Mouse (Mus musculus) mature B cell (primary cell): ENCODE measurements around the gene Dnah7a.
"Not testable (repeated sequence)": the region's sequence is repeated elsewhere in the genome, so short reads cannot be mapped to it uniquely, and the experiment has no call there.

Source experiments
- in situ Hi-C: fragments of 300-500 bp; cut with MboI; formaldehyde crosslinking; loops from 2 replicates; pipeline ENCODE4 v1.14.3; 2019

Dnah7a gene

DNA sequence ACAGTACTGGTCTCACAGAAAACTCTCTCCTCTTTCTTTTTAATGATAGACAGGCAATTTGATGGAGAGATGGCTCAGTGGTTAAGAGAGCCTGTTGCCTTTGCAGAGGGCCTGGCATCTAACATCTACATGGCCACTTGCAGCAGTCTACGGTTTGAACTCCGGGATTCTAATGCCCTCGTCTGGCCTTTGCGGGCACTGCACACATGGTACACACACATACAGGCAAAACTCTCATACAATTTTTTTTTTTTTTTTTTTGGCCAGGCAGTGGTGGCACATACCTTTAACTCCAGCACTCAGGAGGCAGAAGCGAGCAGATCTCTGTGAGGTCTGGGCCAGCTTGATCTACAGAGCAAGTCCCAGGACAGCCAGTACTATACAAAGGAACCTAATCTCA is 2.4 kb downstream of the Dnah7a start:
- in situ Hi-C loops = no loop called here

DNA sequence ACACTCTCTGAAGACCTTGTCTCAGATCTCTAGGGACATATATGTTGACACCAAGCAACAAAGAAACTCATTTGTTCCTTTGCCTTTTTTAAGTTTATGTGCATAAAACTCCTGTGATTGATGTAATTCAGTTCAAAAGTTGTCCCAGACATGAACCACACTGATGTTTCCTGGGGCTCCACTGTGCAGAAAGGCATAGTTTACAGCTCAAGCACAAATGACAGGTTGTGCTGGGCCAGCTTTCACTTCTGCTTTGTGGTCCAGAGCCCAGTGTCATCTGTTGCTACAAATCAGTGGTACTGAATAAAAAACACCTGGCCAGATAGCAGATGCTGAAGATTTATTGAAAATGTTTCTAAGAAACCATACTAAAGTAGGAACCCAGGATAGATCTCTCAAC is 42.3 kb downstream of the Dnah7a start:
- in situ Hi-C loops = not testable (repeated sequence)

DNA sequence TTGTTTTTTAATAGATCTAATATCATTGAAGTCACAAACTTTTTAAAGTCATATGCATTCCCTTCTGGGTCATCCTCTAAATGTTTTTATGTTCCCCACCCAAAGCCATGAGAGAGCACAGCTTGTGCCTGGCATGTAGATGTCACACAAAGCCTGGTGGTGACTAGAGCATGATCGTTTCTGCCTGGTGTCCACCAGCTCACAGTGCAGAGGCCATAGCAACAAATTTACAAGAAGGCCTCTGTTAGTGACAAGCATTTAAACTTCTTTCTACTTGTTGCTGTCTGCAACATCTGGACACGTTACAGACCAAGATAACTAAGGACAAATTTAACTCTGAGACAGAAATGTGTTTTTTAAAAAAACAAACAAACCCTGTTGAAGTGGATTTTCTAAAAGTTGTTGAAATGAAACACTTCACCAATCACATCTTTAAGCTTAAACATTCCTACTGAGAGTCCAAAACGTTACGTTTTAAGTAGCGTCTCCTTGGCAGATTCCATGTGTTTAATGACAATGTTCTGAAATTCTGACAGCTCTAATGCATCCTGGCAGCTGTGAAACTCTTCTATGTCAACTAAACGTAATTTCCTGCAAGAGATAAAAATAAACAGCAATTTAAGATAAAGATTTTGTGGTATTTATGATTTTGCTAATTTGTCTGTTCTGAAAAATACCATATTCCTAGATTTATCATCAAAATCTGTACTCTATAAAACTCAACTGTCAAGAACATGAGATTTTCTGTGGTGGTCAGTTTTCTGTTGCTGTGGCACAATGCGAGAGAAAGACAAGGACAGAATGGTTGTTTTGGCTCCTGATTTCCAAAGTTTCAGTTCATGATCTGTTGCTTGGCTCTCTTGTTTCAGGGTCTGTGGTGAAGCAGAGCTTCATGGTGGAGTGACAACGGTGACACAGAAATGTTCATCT is 66.5 kb downstream of the Dnah7a start:
- in situ Hi-C loops = no loop called here

DNA sequence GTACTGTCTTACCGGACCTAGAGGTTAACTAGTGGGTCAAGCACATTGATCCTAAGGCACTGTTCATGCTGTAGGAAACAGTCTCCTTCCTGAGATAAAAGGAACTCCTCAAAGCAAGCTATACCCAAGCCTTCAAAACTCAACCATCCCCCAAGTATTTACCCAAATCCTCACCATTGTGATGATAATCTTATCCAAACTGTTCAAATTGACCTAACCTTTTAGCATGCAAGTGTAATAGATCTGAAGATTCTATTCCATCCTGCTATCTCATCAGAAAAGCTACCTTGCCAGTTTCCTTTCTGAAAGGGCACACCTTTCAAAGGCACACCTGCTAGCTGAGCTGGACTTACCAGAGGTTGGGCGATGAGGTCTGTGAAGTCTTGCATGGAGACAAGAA is 70.9 kb downstream of the Dnah7a start:
- in situ Hi-C loops = not testable (repeated sequence)

DNA sequence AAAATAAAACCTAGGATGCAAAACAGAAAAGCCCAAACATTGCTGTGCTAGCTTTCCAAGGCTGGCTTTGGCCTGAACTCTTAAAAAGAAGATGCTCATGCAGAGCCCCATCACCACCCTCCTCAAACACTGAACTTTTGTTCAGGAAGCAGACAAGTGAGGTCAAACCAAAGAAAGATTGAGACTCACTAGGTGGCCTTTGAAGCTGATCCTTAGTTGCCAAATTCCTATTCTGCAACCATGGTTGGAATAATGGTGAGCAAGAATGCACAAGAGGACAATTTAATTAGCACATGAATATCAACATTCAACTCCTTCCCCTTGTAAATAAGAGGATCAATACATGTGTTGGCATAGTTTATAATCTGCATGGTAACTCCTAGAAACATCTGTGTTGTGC is 74.5 kb downstream of the Dnah7a start:
- in situ Hi-C loops = not testable (repeated sequence)

DNA sequence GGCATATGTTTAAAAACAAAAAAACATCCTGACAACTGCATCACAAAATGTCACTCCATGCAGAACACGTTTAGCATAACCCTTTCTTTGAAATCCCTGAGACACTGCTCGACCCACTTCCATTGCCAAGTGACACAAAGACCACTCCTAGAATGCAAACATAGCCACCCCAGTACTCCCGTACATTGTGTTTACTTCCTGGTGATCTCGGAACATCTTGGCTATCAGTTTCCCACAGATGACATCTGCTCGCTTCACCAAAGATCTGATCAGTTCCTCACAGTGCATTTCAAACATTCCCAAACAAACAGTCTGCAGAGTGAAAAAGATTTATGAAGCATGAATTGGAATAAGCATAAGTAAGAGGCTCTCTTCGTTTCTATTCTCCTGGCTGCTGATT is 76.6 kb downstream of the Dnah7a start:
- in situ Hi-C loops = no loop called here

DNA sequence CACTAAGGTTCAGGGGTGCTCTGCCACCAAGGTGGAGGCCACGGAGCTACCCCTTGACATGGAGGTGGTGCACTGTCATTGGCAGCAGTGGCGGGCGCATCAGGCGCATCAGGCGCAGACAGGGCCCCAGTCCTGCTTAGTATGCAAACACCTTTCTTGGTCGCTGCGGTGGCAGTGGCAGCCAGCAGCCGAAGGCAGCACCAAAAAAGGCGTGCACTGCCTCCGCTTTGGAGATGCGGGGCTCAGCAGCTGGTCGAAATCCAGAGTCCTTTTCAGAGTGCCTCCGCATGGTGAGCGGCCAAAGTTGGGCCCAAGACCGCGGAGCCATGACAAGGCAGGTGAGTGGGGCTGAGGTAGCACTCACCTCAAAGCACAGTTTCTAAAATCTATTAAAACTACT is 93.1 kb downstream of the Dnah7a start:
- in situ Hi-C loops = no loop called here

DNA sequence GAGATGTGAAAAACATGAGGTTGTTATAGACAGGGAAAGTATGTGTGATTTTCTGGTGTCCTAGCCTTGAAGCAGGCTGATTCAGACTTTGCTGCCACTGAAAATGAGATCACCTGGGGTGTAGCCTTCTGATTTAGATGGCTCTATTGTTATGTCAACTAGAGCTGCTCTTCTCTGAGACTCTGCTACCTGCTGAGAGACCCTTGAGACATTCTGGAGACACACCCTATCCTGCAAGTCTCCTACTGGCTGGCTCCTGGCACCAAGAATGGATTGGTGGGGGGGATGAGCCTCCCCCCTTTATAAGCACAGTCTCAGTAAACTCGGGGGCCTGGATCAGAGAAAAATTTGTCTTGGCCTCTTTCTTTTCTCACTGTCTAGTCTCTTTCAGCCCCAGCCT is 125.3 kb downstream of the Dnah7a start:
- in situ Hi-C loops = not testable (repeated sequence)

DNA sequence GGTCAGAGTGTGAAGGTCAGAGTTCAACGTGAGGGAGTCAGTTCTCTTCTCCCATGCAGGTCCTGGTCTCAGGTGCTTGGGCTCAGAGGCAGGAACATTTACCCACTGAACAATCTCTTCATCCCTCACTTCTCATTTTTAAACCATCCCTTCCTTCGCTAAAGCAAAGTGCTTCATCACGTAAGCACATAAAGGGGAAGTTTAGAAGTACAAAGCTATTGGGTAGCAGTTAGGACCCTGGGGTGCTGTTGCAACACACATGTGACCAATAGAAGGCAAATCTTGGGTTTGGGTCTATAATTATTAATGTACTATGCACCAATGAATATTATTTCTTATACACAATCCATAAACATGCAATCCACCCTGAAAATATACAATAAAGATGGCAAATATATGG is 148.7 kb downstream of the Dnah7a start:
- in situ Hi-C loops = not testable (repeated sequence)

DNA sequence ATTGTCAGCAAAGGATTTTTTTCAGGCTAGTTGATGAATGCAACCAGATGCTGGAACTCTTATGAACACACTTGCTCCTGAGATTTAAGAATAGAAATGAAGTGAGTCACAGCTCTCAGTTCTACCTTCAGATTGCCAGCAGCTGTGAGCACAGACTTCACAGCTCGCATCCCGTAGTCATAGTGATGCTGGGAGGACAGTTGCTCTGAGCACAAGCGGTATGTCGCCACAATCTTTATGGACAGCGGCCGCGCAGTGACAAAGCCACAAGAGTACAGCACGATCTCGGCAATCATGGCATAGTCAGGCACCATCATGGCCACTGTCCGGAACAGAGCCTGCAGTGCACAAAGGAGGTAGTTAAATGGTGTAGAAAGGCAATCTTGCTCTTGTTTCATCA is 159.6 kb downstream of the Dnah7a start:
- in situ Hi-C loops = not testable (repeated sequence)

DNA sequence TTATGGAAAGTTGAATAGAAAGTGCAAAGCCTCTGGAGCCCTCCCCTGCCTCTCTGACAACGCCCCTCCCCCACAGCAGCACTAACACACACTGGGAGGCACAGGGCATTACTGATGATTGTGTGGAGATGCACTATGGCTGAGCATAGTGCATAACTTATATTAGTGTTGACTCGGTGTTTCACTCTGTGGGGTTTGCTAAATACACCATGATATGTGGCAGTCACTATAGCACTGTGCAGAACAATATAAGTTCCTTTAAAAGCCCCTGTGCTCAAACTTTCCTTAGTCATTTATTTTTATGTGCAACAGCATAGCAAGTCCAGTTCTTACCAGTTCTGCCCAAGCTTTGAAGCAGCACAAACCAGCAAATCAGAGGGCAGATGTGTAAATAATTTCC is 168.2 kb downstream of the Dnah7a start:
- in situ Hi-C loops = not testable (repeated sequence)

DNA sequence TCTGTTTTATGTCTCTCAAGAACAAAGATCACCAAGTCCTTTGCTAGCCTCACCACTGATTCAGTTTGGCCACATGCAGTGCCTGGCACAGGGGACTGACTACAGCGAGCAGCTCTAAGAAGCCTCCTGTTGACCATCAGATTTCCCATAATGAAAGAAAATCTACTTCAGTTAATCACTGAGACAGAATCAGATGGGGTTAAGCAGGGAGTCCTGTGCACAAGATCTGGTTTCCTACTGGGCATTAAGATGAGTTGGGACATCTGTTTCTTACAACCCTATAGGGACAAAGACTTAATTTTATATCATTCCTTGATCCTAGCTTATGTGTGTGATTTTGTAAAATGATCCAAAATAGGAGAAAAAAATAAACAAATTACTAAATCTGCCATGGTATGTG is 171.8 kb downstream of the Dnah7a start:
- in situ Hi-C loops = not testable (repeated sequence)

DNA sequence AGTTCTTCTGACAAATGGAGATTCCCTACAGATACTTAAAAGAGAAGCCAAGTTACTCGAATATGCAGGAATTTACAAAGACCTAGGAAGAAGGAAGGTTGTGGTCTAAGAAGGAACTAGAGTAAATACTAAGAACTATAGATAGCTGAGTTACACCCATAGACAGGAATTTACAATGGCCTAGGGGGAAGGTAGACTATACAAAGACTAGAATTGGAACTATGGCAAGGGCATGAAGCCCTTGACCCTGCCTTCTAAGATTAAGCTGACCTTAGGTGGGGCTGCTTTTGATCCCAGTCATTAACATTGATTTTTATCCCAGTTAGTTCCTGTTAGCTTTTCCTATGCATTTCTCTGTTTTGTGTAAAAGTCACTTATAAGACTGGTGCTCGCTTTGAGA is 180.6 kb downstream of the Dnah7a start:
- in situ Hi-C loops = not testable (repeated sequence)

DNA sequence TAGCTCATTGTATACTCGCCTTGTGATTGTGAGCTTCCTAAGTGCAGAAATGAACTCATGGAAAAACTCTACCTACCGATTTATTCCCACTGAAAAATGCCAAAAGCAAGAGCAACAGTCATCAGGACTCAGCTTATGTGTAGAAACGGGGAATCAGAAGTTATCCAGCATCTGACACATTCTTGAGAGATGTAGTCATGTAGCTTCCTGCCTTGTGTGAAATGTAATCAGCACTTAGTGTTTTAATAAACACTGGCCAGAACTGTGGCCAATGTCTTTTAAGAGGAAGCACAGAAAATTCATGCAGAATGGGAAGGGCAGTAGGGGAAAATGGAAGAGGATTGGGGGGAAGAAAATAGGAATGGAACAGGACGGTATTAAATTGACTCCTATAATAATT is 232.9 kb downstream of the Dnah7a start:
- in situ Hi-C loops = no loop called here

DNA sequence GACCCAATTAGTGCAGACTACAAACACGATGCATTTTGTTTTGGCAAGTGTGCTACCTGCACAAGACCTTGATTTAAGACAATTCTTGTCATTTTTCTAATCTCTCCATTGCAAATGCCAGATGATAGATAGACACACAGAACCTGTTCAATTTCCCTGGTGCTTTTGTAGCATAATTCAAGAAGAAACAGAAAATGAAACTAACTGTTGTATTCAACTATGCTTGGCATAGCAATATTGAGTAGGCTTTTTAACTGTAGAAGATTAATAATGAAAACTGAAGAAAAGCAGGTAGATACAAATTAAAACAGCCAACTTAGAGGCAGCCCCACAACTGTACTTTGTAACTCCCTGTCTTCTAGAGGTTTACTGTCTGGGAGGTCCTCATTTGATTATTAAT is 234.5 kb downstream of the Dnah7a start:
- in situ Hi-C loops = not testable (repeated sequence)

DNA sequence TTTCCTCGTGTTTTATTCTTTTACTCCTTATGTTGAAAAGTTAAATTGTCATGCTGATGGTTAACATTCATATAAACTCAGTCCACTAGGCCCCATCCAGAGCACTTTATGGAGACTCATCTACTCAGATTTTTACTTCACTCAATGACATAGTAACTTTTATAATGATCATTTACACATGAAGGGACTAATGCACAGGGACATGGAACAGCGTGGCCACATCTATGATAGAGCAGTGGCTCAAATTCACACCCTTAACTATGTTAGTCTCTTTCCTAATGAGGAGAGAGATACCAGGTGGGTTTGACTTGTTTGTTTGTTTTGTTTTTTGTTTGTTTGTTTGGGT is 239.3 kb downstream of the Dnah7a start:
- in situ Hi-C loops = no loop called here

DNA sequence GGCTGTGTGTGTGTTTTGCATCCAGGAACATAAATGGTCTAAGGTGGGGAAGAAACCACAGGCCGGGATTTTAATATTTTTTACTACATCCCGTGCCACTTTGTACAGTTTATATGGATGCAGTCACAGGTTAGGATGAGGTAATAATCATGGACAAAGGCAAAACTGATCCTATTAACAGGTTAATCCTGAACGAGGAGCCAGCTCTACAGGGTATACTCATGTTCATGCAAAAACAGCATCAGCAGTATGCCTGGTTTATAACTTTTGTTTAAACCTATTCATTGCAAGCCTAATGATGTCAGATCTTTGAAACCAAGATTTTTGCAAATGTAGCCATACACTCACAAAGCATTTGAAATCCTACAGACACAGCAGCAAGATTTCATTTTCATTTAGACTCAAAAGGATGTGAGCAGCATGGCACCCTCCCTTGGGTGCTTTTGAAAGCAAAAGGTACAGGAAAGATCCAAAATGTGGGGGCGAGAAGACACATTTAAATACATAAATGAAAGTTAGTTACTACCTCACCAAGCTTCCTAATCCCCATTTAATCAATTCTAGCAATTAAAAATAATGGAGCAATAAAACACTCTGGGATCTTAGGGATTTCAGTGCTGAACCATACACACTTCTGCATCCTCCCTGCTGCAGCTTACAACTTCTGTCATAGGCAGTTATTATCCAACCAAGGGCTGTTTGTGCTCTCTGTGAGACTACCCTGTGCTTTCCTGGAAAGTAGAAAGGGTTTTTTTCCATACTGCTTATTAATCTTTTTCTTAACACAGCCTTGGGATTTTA is 239.9 kb downstream of the Dnah7a start:
- in situ Hi-C loops = not testable (repeated sequence)

DNA sequence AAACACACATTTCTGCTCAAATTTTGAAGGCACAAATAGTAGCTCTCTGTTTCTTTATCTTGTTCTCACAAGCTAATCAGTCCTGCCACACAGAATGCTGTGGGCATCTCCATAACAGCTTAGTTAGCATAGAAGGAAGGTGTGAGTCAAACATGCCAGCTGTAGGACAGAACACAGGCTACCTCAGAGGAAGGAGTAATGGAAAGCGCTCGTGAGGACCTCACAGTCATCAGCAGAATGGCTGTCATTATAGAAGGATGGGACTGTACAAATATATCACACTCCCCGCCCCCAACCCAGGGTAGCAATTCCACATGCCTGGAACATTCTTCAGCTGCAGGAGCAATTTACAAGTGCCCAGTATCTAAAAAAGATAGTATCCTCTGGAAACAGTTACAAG is 267.4 kb downstream of the Dnah7a start:
- in situ Hi-C loops = not testable (repeated sequence)

DNA sequence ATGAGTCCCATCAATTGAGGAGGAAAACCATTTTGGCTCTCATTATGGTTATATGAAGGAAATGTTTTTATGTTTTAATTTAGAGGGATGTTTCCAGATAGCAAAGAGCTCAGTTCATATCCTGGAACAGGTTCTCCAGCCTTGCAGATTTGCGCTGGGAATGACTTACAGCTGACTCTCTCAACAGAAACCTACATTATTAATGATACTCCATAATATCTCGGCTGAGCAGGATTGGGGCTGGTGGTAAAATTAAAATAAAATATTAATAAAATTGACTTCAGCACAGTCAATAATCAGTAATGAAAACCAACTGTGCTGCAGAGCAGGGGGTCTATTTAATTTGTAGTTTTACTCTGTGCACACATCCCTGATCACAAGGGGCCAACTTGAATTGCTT is 274.2 kb downstream of the Dnah7a start:
- in situ Hi-C loops = not testable (repeated sequence)

DNA sequence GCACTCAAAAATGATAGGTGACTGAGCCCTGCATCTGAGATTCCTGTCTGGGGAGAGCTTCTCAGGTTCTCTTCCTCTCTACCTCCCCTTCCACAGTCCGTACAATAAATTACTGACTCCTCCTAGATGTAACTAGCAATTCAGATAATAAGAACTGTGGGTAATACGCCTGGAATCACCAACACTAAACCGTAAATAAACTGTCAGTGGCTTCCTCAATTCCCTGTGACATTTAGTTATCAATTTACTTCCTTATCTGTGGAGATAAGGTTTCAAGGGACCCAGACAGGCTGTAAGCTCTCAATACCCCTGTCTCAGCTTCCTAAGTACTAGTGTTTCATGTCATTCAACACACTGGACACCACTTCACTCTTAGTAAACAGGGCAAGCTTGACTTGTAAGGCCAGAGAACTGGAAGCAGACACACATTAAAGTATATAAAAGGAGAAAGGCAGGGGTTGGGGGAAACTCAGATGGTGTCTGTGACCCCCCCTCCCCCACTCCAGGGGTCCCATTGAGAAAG is 300.7 kb downstream of the Dnah7a start:
- in situ Hi-C loops = no loop called here

DNA sequence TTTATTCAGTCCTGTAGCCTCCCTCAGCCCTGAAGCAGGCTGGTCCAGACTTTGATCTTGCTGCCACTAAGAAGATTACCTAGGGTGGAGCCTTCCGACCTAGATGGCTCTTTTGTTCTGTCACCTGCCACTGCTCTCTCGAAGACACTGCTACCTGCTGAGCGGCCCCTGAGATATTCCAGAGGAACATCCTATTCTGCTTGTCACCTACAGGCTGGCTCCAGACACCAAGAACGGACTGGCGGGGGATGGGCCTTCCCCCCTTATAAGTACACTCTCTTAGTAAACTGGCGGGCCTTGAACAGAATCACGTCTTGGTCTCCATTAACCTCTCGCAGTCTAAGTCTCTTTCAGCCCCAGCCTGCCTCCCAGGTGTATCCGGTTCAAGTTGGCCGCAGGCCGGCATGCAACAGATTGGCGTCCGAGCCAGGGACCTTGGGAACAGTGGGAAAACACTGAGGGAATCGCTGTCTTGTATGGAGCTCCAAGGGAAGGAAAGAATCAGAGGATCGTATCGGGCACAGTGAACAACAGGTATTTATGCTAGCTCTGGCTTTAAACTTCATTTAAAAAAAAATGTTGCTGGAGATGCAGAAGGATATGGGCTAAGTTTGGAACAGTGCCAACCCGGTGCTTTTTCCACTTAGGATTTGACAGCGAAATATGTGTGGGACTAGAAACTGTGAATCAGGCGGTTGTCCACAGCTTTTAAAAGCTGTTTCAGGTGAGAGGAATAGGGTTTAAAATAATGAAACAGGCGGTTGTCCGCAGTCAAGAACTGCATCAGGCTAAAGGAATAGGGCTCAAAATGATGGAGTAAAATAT is 312.4 kb downstream of the Dnah7a start:
- in situ Hi-C loops = not testable (repeated sequence)

DNA sequence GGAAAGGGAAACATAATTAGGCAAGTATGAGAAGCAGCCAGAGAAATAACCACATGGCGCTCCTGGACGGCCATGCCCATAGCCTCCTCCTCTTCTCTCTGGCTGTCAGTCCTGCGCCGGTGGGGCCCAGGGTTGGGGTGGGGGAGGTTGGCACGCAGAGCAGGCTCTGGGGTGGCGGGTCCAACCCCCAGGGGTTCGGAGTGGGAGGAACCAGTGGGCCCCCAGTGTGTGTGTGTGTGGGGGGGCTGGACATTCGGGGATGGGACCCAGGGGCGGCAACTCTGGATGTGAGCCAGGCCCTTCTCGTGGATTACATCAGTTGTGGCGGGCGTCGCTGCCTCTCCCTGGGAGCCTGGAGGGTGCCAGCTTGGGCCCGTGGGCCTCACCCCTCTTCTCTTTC is 317.8 kb downstream of the Dnah7a start:
- in situ Hi-C loops = no loop called here
